Mouse (Mus musculus): Measurements from ENCODE around the gene Capn9. TPM values are rescaled to one million over a fixed set of nuclear protein-coding genes. Genes with fewer than 3 reads are reported as not detected.

Gene Capn9
- polyA plus RNA-seq, 1 experiment from 2014 or later = 0.36 TPM

DNA sequence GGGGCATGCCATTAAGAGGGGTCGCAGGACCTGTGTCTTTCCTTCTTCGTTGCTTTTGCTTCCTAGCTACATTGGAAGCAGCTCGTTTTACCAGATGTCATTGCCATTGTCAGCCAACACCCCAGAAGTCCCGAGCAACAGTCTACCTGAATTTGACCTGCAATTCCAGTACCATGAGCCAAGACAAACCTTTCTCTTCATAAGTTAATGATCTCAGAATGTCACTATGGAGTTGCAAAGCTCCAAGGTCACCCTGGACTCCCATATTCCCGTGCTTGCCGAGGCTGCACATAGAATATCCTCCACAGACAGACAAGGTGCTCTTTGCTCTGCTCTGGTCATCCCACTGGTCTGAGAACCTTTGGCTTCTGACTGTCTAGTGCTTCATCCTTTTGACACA lies 8.8 kb upstream of the Capn9 start:
- WGBS = 83% methylated on average over 6 of the region's 6 CpGs
- no peak overlapping the region for H3K4me3 ChIP-seq (ENCODE audit: low read depth, low read length)
- H3K27me3 ChIP-seq (ENCODE audit: control insufficient read depth, insufficient read depth, low read length) = no peaks in the 10 kb centered on the region
- H3K4me1 ChIP-seq (ENCODE audit: control insufficient read depth, insufficient read depth, low read length) = no peaks in the 10 kb centered on the region
- no peak for ATAC-seq (ENCODE audit: low read depth)
- H3K9ac ChIP-seq (replicated peaks; ENCODE audit: low read depth, low read length) = no peak overlapping the region
- no peaks in the 10 kb centered on the region for H3K36me3 ChIP-seq (ENCODE audit: control insufficient read depth, insufficient read depth, low read length)
- H3K4me2 ChIP-seq (ENCODE audit: low read depth, low read length) = no peak overlapping the region
- no peak overlapping the region for H3K27ac ChIP-seq (ENCODE audit: low read depth, low read length)
- no peaks in the 10 kb centered on the region for H3K9me3 ChIP-seq (ENCODE audit: control insufficient read depth, low read length)

DNA sequence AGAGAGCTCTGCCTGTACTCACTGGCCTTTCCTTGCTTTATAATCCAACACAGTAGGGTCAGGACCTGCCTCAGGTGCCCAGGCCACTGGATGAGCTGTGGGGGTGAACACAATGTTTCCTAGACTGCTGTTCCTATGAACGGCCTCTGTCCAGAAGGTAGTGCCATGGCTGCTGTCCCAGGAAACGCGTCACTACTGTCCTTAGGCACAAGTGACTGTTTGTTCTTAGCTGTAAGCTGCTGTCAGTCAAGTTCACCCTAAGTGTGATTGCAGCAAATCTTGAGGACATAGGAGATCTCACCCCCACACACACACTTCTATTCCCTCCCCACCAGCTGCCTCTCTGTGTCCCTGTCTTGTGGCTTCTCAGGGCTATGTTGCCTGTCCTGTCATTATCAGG lies 8.3 kb upstream of the Capn9 start:
- Histone ChIP-seq H3K36me3 (ENCODE audit: control insufficient read depth, insufficient read depth, low read length) (no peaks in the 10 kb centered on the region), H3K27ac (ENCODE audit: low read depth, low read length) (no peak overlapping the region), H3K9ac (replicated peaks; ENCODE audit: low read depth, low read length) (no peak overlapping the region), H3K4me1 (ENCODE audit: control insufficient read depth, insufficient read depth, low read length) (no peaks in the 10 kb centered on the region), H3K27me3 (ENCODE audit: control insufficient read depth, insufficient read depth, low read length) (no peaks in the 10 kb centered on the region), H3K9me3 (ENCODE audit: control insufficient read depth, low read length) (no peaks in the 10 kb centered on the region), H3K4me3 (ENCODE audit: low read depth, low read length) (no peak overlapping the region), H3K4me2 (ENCODE audit: low read depth, low read length) (no peak overlapping the region)
- ATAC-seq (ENCODE audit: low read depth) = no peak
- WGBS = 89% methylated on average over 3 of the region's 3 CpGs

DNA sequence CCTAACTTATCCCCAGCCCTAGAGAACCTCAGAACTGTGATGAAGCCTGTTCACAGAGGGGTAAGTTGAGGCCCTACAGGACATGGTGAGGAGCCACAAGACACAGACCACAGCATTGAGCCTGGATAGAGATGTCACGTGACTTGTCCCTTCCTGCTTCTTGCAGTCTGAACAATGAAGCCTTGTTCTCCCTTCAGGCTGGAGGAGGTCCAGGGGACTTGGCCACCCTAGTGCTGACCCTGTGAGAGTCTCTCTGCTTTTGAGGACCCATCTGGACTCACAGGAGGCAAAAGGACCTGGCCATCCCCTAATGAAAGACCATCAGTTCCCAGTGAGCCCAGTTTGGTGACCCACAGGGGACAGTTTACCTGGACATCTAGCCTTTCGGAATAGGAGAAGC lies 6.8 kb upstream of the Capn9 start:
- no peaks in the 10 kb centered on the region for H3K4me1 ChIP-seq (ENCODE audit: control insufficient read depth, insufficient read depth, low read length)
- no peak for ATAC-seq (ENCODE audit: low read depth)
- H3K9ac ChIP-seq (replicated peaks; ENCODE audit: low read depth, low read length) = no peak overlapping the region
- H3K27me3 ChIP-seq (ENCODE audit: control insufficient read depth, insufficient read depth, low read length) = no peaks in the 10 kb centered on the region
- H3K4me3 ChIP-seq (ENCODE audit: low read depth, low read length) = no peak overlapping the region
- H3K36me3 ChIP-seq (ENCODE audit: control insufficient read depth, insufficient read depth, low read length) = no peaks in the 10 kb centered on the region
- no peak overlapping the region for H3K27ac ChIP-seq (ENCODE audit: low read depth, low read length)
- H3K4me2 ChIP-seq (ENCODE audit: low read depth, low read length) = no peak overlapping the region
- 56% methylated on average over 2 of the region's 2 CpGs for WGBS
- no peaks in the 10 kb centered on the region for H3K9me3 ChIP-seq (ENCODE audit: control insufficient read depth, low read length)

DNA sequence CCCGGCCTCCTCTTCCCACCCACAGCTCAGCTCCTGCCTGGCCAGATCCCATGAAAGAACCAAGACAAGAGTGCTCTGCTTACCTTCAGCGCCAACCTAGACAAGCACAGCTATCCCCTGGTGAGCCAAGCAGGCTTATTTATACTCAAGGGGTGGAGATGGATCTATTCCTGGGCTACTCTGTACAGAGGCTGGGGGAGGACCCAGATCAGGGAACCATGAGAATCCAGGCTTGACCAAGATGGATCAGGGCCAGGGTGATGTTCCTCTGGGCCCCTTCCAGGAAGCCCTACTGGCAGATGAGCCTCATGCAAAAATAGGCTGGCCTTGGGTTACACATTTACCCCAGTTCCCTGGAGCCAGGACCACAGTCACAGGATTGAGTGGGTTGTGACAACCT lies 6.3 kb upstream of the Capn9 start, which contains the start of gene Agt:
Gene Agt (minus strand): TSS at position 114 of the 400 bp plus-strand sequence.
- Histone ChIP-seq H3K9ac (replicated peaks; ENCODE audit: low read depth, low read length) (no peak within 1 kb of the TSS), H3K4me1 (ENCODE audit: control insufficient read depth, insufficient read depth, low read length) (no peaks in the 10 kb centered on the region), H3K36me3 (ENCODE audit: control insufficient read depth, insufficient read depth, low read length) (no peaks in the 10 kb centered on the region), H3K27me3 (ENCODE audit: control insufficient read depth, insufficient read depth, low read length) (no peaks in the 10 kb centered on the region), H3K27ac (ENCODE audit: low read depth, low read length) (no peak within 1 kb of the TSS), H3K4me3 (ENCODE audit: low read depth, low read length) (no peak within 1 kb of the TSS), H3K9me3 (ENCODE audit: control insufficient read depth, low read length) (no peaks in the 10 kb centered on the region), H3K4me2 (ENCODE audit: low read depth, low read length) (no peak within 1 kb of the TSS)
- 81% methylated on average over 2 of the region's 2 CpGs for WGBS
- no peak for ATAC-seq (ENCODE audit: low read depth)

DNA sequence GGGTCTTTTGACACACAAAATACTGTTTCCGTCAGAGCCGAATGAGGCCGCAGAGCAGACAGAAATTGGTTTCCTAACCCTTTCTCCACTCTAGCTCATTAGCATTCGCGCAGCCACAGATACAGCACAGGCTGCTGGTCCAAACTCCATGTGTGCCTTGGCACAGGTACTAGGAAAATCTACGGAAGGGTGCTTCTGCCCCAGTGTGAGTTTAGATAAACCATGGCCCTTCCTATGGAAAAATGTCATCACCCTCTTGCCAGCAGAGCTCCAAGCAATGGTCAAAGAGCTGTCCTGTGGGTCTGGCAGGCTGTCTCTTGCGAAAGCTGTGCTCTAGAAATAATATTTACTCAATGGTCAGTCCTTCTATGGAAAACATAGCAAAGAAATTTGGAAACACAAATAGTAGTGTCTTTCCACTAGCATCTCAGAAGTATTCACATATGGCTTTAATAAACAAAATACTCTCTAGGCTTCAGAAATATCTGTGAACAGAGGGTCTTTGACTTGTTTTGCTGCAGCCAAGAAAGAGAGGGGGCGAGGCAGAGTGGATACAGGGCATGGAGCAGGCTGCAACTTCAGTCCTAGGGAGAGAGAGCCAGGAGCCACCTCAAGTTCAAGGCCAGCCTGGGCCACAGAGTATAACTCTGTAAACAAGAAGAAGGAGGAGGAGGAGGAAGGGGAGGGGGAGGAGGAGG lies 4.0 kb upstream of the Capn9 start:
- no peak overlapping the region for H3K4me3 ChIP-seq (ENCODE audit: low read depth, low read length)
- WGBS = 63% methylated on average over 8 of the region's 8 CpGs

DNA sequence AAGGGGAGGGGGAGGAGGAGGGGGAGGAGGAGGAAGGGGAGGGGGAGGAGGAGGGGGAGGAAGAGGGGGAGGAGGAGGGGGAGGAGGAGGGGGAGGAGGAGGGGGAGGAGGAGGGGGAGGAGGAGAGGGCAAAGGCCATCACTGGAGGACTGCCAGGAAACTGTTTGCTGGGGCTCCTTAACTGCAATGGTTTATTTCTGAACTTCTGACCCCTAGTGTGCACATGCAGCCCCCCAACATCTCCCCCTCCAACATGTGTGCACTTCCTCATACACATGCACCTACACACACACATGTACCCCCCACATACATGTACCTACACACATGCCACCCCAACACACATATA lies 3.5 kb upstream of the Capn9 start:
- H3K4me2 ChIP-seq (ENCODE audit: low read depth, low read length) = no peak overlapping the region
- H3K27me3 ChIP-seq (ENCODE audit: control insufficient read depth, insufficient read depth, low read length) = no peaks in the 10 kb centered on the region
- H3K36me3 ChIP-seq (ENCODE audit: control insufficient read depth, insufficient read depth, low read length) = no peaks in the 10 kb centered on the region
- H3K4me1 ChIP-seq (ENCODE audit: control insufficient read depth, insufficient read depth, low read length) = no peaks in the 10 kb centered on the region
- no peak overlapping the region for H3K9ac ChIP-seq (replicated peaks; ENCODE audit: low read depth, low read length)
- H3K27ac ChIP-seq (ENCODE audit: low read depth, low read length) = no peak overlapping the region
- no peaks in the 10 kb centered on the region for H3K9me3 ChIP-seq (ENCODE audit: control insufficient read depth, low read length)
- no peak overlapping the region for H3K4me3 ChIP-seq (ENCODE audit: low read depth, low read length)
- ATAC-seq (ENCODE audit: low read depth) = no peak

More for the DNA sequence above, 4.0 kb upstream of the Capn9 start:
- Histone ChIP-seq H3K9me3 (ENCODE audit: control insufficient read depth, low read length) (no peaks in the 10 kb centered on the region), H3K9ac (replicated peaks; ENCODE audit: low read depth, low read length) (no peak overlapping the region), H3K36me3 (ENCODE audit: control insufficient read depth, insufficient read depth, low read length) (no peaks in the 10 kb centered on the region), H3K27ac (ENCODE audit: low read depth, low read length) (no peak overlapping the region), H3K27me3 (ENCODE audit: control insufficient read depth, insufficient read depth, low read length) (no peaks in the 10 kb centered on the region), H3K4me2 (ENCODE audit: low read depth, low read length) (no peak overlapping the region), H3K4me1 (ENCODE audit: control insufficient read depth, insufficient read depth, low read length) (no peaks in the 10 kb centered on the region)
- ATAC-seq (ENCODE audit: low read depth) = no peak

DNA sequence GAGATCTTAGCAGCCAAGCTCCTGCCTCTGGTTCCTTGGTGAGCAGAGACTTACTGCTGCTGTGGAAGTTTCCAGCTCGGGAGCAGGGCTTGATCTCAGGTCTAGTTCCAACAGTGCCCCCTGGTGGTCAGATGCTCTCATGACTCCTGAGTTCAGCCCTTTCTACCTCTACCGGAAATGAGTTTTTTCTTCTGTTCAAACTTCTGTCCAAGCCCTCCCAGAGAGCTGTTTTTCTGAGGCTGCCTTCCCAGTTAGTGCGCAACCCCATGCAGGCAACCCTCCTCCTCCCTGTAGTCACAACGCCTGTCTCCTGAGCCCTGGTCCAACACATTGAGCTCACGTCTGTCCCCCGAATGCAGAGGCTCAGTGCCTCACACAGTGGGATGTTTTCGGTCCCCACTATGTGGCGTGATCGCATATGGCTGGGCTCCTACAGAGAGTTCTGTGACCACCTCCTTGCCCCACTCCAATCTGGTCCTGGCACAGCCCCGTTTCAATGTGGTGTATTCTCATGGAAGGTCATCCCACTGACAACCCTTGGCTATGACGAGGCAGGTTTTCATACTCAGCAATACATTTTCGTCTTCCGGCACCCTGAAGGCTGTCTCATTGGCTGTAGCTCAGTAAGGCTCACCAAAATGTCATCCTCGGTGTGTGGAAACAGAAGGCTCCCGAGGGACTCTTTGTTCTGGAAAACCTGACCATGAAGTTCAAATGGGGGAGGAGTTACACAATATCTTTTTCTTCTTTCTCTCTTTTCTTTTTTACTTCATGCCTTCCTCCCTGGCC lies 2.2 kb upstream of the Capn9 start:
- no peak overlapping the region for H3K4me2 ChIP-seq (ENCODE audit: low read depth, low read length)
- H3K9me3 ChIP-seq (ENCODE audit: control insufficient read depth, low read length) = no peaks in the 10 kb centered on the region
- 64% methylated on average over 15 of the region's 15 CpGs for WGBS
- H3K36me3 ChIP-seq (ENCODE audit: control insufficient read depth, insufficient read depth, low read length) = no peaks in the 10 kb centered on the region
- no peak overlapping the region for H3K9ac ChIP-seq (replicated peaks; ENCODE audit: low read depth, low read length)
- no peak overlapping the region for H3K27ac ChIP-seq (ENCODE audit: low read depth, low read length)
- no peak for ATAC-seq (ENCODE audit: low read depth)
- H3K4me3 ChIP-seq (ENCODE audit: low read depth, low read length) = no peak overlapping the region
- no peaks in the 10 kb centered on the region for H3K4me1 ChIP-seq (ENCODE audit: control insufficient read depth, insufficient read depth, low read length)
- H3K27me3 ChIP-seq (ENCODE audit: control insufficient read depth, insufficient read depth, low read length) = no peaks in the 10 kb centered on the region

DNA sequence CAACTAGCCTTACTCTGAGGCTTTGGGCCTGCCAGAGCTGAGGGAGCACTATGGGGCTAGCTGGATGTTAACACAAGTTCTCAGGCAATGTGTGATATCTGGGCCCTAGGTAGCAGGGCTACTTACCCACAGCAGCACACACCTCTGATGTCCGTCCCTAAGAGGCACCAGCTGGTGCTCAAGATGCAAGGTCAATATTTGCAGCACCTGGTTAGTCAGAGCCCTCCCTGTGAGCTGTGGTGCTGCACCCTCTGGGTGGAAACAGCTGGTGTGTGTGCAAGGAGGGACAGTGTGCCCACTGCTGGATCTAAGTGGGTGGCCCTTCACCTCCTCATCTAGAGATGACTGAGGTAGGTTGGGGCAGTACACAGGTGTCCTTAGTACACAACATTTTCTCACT lies 840 bp downstream of the Capn9 start:
- Histone ChIP-seq H3K27me3 (ENCODE audit: control insufficient read depth, insufficient read depth, low read length) (no peaks in the 10 kb centered on the region), H3K4me1 (ENCODE audit: control insufficient read depth, insufficient read depth, low read length) (no peaks in the 10 kb centered on the region), H3K4me2 (ENCODE audit: low read depth, low read length) (no peak overlapping the region), H3K9me3 (ENCODE audit: control insufficient read depth, low read length) (no peaks in the 10 kb centered on the region), H3K36me3 (ENCODE audit: control insufficient read depth, insufficient read depth, low read length) (no peaks in the 10 kb centered on the region), H3K9ac (replicated peaks; ENCODE audit: low read depth, low read length) (no peak overlapping the region), H3K27ac (ENCODE audit: low read depth, low read length) (no peak overlapping the region), H3K4me3 (ENCODE audit: low read depth, low read length) (no peak overlapping the region)
- no peak for ATAC-seq (ENCODE audit: low read depth)
- 77% methylated on average over 1 of the region's 1 CpGs for WGBS

DNA sequence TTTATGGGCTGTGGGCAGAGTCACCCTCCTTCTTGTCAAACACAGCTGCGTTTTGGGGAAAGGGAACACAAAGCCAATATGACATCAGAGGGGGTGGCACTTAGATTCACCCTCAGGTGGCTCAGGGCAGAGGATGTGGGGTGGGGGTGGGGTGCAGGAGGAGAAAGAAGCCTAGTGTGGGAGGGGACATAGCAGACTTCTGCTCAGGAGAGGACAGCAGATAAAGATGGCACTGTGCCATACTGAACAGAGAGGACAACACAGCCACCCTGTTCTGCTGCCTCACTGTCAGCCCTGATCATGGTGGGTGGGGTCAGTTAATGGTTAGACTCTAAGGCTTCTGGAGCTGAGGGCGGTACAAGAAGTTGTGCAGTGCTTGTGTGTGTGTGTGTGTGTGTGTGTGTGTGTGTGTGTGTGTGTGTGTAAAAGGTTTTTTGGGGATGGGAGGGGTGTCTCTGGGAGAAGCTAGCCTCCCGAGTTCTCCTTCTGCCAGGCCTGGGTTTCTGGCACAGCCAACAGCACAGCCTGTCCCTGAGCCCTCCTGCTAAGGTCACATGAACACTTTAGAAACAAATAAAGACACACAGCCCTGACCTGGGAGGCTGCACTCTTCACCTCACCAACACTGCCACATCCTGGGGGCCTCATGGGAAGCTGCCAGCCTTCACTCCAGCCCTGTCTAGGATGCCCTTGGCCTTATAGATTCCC lies 10.0 kb downstream of the Capn9 start:
- Histone ChIP-seq H3K4me2 (ENCODE audit: low read depth, low read length) (no peak overlapping the region), H3K4me3 (ENCODE audit: low read depth, low read length) (no peak overlapping the region), H3K9ac (replicated peaks; ENCODE audit: low read depth, low read length) (no peak overlapping the region), H3K4me1 (ENCODE audit: control insufficient read depth, insufficient read depth, low read length) (no peaks in the 10 kb centered on the region), H3K36me3 (ENCODE audit: control insufficient read depth, insufficient read depth, low read length) (no peaks in the 10 kb centered on the region), H3K9me3 (ENCODE audit: control insufficient read depth, low read length) (no peaks in the 10 kb centered on the region), H3K27ac (ENCODE audit: low read depth, low read length) (peak overlapping the region; percentile 44; the same call in 1 of the 2 replicates), H3K27me3 (ENCODE audit: control insufficient read depth, insufficient read depth, low read length) (no peaks in the 10 kb centered on the region)
- no peak for ATAC-seq (ENCODE audit: low read depth)
- 58% methylated on average over 2 of the region's 3 CpGs for WGBS
